Mouse (Mus musculus) cortical plate, adult 2 months (tissue): Measurements from ENCODE around the gene Sf3b6. TPM values are rescaled to one million over a fixed set of nuclear protein-coding genes. Genes with fewer than 3 reads are reported as not detected.

Experiments
- H3K27ac ChIP-seq: fragments of 200-500 bp; 2 replicates; pipeline ENCODE4 v1.5.1; 2012; ENCODE audit warnings: low read length, control low read depth, inconsistent platforms; ENCODE audit not compliant: insufficient read depth
- H3K4me1 ChIP-seq: fragments of 200-500 bp; 2 replicates; pipeline ENCODE4 v1.6.1; 2011; ENCODE audit warnings: low read length; ENCODE audit not compliant: control insufficient read depth, insufficient read depth
- H3K4me3 ChIP-seq: fragments of 200-500 bp; 2 replicates; pipeline ENCODE4 v1.5.1; 2011; ENCODE audit warnings: mild to moderate bottlenecking, low read length, control low read depth; ENCODE audit not compliant: insufficient read depth
- CTCF ChIP-seq: fragments of 200-500 bp; IDR thresholded peaks from 2 replicates; pipeline ENCODE4 v1.5.1; 2011; ENCODE audit warnings: mild to moderate bottlenecking, control low read depth, low read length; ENCODE audit not compliant: insufficient read depth; ENCODE audit errors: extremely low read depth
- POLR2A ChIP-seq: fragments of 200-500 bp; IDR thresholded peaks from 2 replicates; pipeline ENCODE4 v1.6.1; 2011; ENCODE audit warnings: mild to moderate bottlenecking, low read length, control low read depth; ENCODE audit not compliant: insufficient read depth; ENCODE audit errors: extremely low read depth
- polyA plus RNA-seq: library from polyadenylated mRNA; depleted of rRNA; stranded (reverse); fragments of >200 nt; gene quantifications from 2 replicates; pipeline ENCODE4 v1.2.3, GENCODE M21; 2012

Gene Sf3b6
- polyA plus RNA-seq, 1 experiment, result 94.4 TPM

GRCm38 (mm10) chr12:4840010-4840409, 22.7 kb downstream of the Sf3b6 start:
- H3K4me3 ChIP-seq, result no peak overlapping the region
- no peaks in the 10 kb centered on the region for H3K4me1 ChIP-seq
- no peak overlapping the region for H3K27ac ChIP-seq
- TF ChIP-seq POLR2A (no peak), CTCF (no peak)

- H3K4me1 ChIP-seq, result no peaks in the 10 kb centered on the region
- H3K27ac ChIP-seq, result no peak overlapping the region
- TF ChIP-seq CTCF, result no peak
- no peak for TF ChIP-seq POLR2A
Measured at GRCm38 (mm10) chr12:4840741-4841140, 23.4 kb downstream of the Sf3b6 start.

GRCm38 (mm10) chr12:4841392-4841887, 24.1 kb downstream of the Sf3b6 start, which contains the start of gene Fkbp1b:
Fkbp1b (minus strand) TSS chr12:4841591.
- TF ChIP-seq CTCF (no peak), POLR2A (no peak)
- H3K27ac ChIP-seq, result no peak within 1 kb of the TSS

More at GRCm38 (mm10) chr12:4840741-4841140, 23.4 kb downstream of the Sf3b6 start:
- H3K4me3 ChIP-seq, result peak overlapping the region; percentile 50

GRCm38 (mm10) chr12:4842456-4842855, 25.1 kb downstream of the Sf3b6 start:
- Histone ChIP-seq H3K4me1 (no peaks in the 10 kb centered on the region), H3K27ac (no peak overlapping the region), H3K4me3 (no peak overlapping the region; the same call in 1 of the 2 replicates)
- TF ChIP-seq CTCF (no peak), POLR2A (no peak)

More at GRCm38 (mm10) chr12:4841392-4841887, 24.1 kb downstream of the Sf3b6 start, which contains the start of gene Fkbp1b:
- Histone ChIP-seq H3K4me1 (no peaks in the 10 kb centered on the region), H3K4me3 (peak within 1 kb of the TSS; percentile 50)

- peak within 1 kb of the TSS; percentile 89 for H3K4me3 ChIP-seq
- no peak within 1 kb of the TSS for H3K27ac ChIP-seq
- H3K4me1 ChIP-seq, result no peaks in the 10 kb centered on the region
- no peak for TF ChIP-seq CTCF
- TF ChIP-seq POLR2A, result no peak
Measured at GRCm38 (mm10) chr12:4842890-4843597, 25.7 kb downstream of the Sf3b6 start, which contains the start of gene Wdcp. Wdcp (plus strand) TSS chr12:4843303.

- Histone ChIP-seq H3K27ac (no peak overlapping the region), H3K4me1 (no peaks in the 10 kb centered on the region), H3K4me3 (peak overlapping the region; percentile 89)
- TF ChIP-seq POLR2A, result no peak
- no peak for TF ChIP-seq CTCF
Measured at GRCm38 (mm10) chr12:4843741-4844140, 26.4 kb downstream of the Sf3b6 start.

DNA sequence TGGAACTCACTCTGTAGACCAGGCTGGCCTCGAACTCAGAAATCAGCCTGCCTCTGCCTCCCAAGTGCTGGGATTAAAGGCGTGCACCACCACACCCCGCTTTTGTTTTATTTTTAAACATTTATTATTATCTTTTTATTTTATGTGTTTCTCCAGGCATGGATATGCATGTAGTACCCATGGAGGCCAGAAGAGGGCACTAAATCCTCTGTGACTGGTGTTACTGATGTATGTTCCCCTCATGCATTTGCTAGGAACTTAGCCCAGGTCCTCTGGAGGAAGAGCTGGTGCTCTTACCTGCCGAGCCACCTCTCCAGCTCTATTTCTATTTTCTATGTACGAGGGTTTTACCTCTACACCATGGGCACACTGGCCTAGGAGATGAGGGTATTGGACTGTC, 38.8 kb downstream of the Sf3b6 start:
- TF ChIP-seq POLR2A (no peak), CTCF (no peak)
- Histone ChIP-seq H3K4me1 (no peaks in the 10 kb centered on the region), H3K4me3 (no peak overlapping the region), H3K27ac (no peak overlapping the region)

GRCm38 (mm10) chr12:4856834-4857233, 39.5 kb downstream of the Sf3b6 start:
- H3K27ac ChIP-seq, result no peak overlapping the region
- no peaks in the 10 kb centered on the region for H3K4me1 ChIP-seq
- H3K4me3 ChIP-seq, result no peak overlapping the region
- no peak for TF ChIP-seq CTCF
- TF ChIP-seq POLR2A, result no peak

DNA sequence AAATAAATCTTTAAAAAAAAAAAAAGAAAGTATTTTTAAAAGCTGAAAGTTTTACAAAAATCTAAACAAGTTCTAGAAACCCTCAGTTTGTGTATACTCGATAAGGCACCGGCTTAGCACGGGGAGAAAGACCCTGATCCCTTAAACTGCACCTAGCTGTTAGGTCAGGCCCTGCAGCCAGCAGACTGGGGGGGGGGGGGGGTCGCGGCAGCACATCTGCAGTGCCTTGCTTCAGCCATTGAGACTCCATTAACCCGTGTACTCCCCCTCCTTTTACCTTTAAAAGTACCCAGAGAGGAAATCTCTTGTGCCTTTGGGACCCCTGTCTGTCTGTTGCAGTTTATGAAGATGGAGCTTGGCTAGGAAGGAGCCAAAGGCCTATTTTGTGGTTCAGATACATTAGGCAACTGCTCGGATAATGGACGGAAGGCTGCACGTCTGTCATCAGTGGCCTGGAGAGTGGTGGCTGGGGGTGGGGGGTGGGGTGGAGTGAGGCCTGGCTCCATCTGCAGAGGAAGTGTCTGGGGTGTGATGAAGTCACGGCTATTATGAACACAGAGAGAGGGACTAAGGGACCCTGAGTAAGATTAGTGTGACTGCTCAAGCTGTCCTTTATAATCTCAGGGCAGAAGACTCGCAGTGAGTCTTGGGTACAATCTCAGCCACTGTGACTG, 42.0 kb downstream of the Sf3b6 start:
- H3K27ac ChIP-seq, result no peak overlapping the region
- no peak for TF ChIP-seq POLR2A
- TF ChIP-seq CTCF, result no peak
- no peak overlapping the region for H3K4me3 ChIP-seq
- H3K4me1 ChIP-seq, result peaks cover 3% of the 10 kb centered on the region
